ENCODE assay signal across 20 mouse cellular contexts in genomic region chr16:32783324-32784062, GRCm38 (mm10). TPM values are rescaled to one million over a fixed set of nuclear protein-coding genes. Genes with fewer than 3 reads are reported as not detected.
DNase-seq lines count a peak whose midpoint lies in the region; ATAC-seq lines count a peak whose summit lies in the region.
"Had no signal": no experiment of that assay in that cellular context is flagged by ENCODE, and none has a peak within 500 bp of the region (broad histone marks: within the 10 kb centered on the region; RNA-seq: fewer than 3 reads in every experiment).

No protein-coding gene starts in this region.

- ATAC-seq in liver, embryonic 16.5 days (ENCODE audit: low read depth), result 0 out of 2 replicates have a peak, but pooled peaks have one; percentile 21

- H3K9me3 ChIP-seq in liver, embryonic 16.5 days (replicated peaks; ENCODE audit: control insufficient read depth, low read length), result no peaks in the 10 kb centered on the region
- H3K9me3 ChIP-seq: heart, embryonic 15.5 days had no signal

- DNase-seq in liver, result no peak
- DNase-seq in A20 (ENCODE audit: low read depth, low spot score), result peak; percentile 29
- peak; percentile 7 for DNase-seq in brain, adult 2 months (ENCODE audit: low read depth, low spot score)
- DNase-seq in lung, postnatal 10 days, result peak; percentile 63
- DNase-seq in heart, adult 18-20 months, result no peak
- no peak for DNase-seq in spleen, postnatal 10 days (ENCODE audit: low spot score in 2 of 2)
- DNase-seq: adrenal gland, postnatal 14 days; cerebellum, adult 9-11 months; thymus, adult 2 months had no signal

- no peak overlapping the region for H3K4me3 ChIP-seq in liver, embryonic 16.5 days (ENCODE audit: low read depth, low read length)
- H3K4me3 ChIP-seq: heart, embryonic 15.5 days; left cerebral cortex, adult 2 months had no signal

- H3K4me1 ChIP-seq in liver, embryonic 16.5 days (ENCODE audit: control insufficient read depth, low read depth, low read length), result no peaks in the 10 kb centered on the region

- no peaks in the 10 kb centered on the region for H3K27me3 ChIP-seq in liver, embryonic 16.5 days (ENCODE audit: control insufficient read depth, insufficient read depth, low read depth, low read length)
- H3K27me3 ChIP-seq: heart, embryonic 15.5 days had no signal

- H3K36me3 ChIP-seq in liver, embryonic 16.5 days (ENCODE audit: control insufficient read depth, insufficient read depth), result no peaks in the 10 kb centered on the region
- H3K36me3 ChIP-seq: heart, embryonic 15.5 days had no signal

- 51% methylated on average over 5 of the region's 5 CpGs for WGBS in liver, embryonic 16.5 days (ENCODE audit: insufficient replicate concordance)

- H3K9ac ChIP-seq in liver, embryonic 16.5 days (ENCODE audit: low read depth, low read length), result no peak overlapping the region
- H3K9ac ChIP-seq: heart, embryonic 15.5 days had no signal

- H3K27ac ChIP-seq in liver, embryonic 16.5 days (ENCODE audit: low read length), result no peak overlapping the region
- H3K27ac ChIP-seq: heart, embryonic 15.5 days; kidney, postnatal 0 days; left cerebral cortex, adult 2 months; macrophage had no signal

- no peak overlapping the region for H3K4me2 ChIP-seq in liver, embryonic 16.5 days (ENCODE audit: low read depth, low read length)
- H3K4me2 ChIP-seq: heart, embryonic 15.5 days had no signal

RNA-seq across cellular contexts. Expression of gene Muc20, which starts 13.7 kb away (rescaled TPM):
- polyA plus RNA-seq in liver, embryonic 16.5 days (2015; fragmentation: Nextera tagmentation; extraction: Ambion mirVana), result 0.11 TPM in 1 of 2 replicates, not detected in the other
- under 1 TPM; 0.30 to 0.44 TPM for total RNA-seq in heart, adult 18-20 months (2021)
- total RNA-seq: left cerebral cortex, adult 2 months; monocyte, adult 5-6 weeks had no signal
- polyA plus RNA-seq: heart, embryonic 15.5 days; limb, embryonic 11.5 days; macrophage; neural tube, embryonic 14.5 days; stomach, embryonic 14.5 days had no signal

RNA-seq across cellular contexts. Expression of gene Smbd1, which starts 26.8 kb away (rescaled TPM):
- not detected in 2 replicates for polyA plus RNA-seq in liver, embryonic 16.5 days (2015; fragmentation: Nextera tagmentation; extraction: Ambion mirVana)
- not detected for total RNA-seq in heart, adult 18-20 months (2021)
- total RNA-seq: adrenal gland, postnatal 14 days; gastrocnemius, postnatal 4 days; layer of hippocampus, adult 8-10 months; left cerebral cortex, adult 2 months; monocyte, adult 5-6 weeks had no signal
- polyA plus RNA-seq: heart, embryonic 15.5 days; limb, embryonic 11.5 days; macrophage; neural tube, embryonic 14.5 days; stomach, embryonic 14.5 days had no signal

RNA-seq across cellular contexts. Expression of gene Muc4, which starts 47.8 kb away (rescaled TPM):
- polyA plus RNA-seq in liver, embryonic 16.5 days (2015; fragmentation: Nextera tagmentation; extraction: Ambion mirVana), result 0.70 and 0.78 TPM in 2 replicates
- under 1 TPM; 0.35 to 0.44 TPM for total RNA-seq in heart, adult 18-20 months (2021)
- total RNA-seq: adrenal gland, postnatal 14 days; layer of hippocampus, adult 8-10 months; left cerebral cortex, adult 2 months; monocyte, adult 5-6 weeks had no signal
- polyA plus RNA-seq: heart, embryonic 15.5 days; limb, embryonic 11.5 days; macrophage had no signal

Comparison
In these comparisons a context has a peak if more than half of its experiments do, and no peak if none do; other contexts are left out.
1. DNase-seq: peak in A20 (single experiment), brain, adult 2 months (single experiment) and lung, postnatal 10 days (single experiment); none in liver (single experiment), heart, adult 18-20 months (0 of 2) and spleen, postnatal 10 days (0 of 2).